Mouse (Mus musculus) NIH3T3 (cell line): ENCODE results near the gene Krtap5-1.
"Not testable (repeated sequence)": the region's sequence is repeated elsewhere in the genome, so short reads cannot be mapped to it uniquely, and the experiment has no call there.

Experiments used
- DNase-seq: peaks from one replicate; pipeline ENCODE4 v3.0.0-alpha.2; 2012; ENCODE audit warnings: low read depth

The Krtap5-1 gene

GRCm38 (mm10) chr7:142297018-142297417, at the start of gene Krtap5-1:
TSS of gene Krtap5-1 (minus strand) at chr7:142297118.
- not testable (repeated sequence) for DNase-seq

- DNase-seq = no peak
Measured at GRCm38 (mm10) chr7:142342247-142342640, 45.3 kb upstream of the Krtap5-1 start.

- DNase-seq = no peak
Measured at GRCm38 (mm10) chr7:142341564-142342246, 44.8 kb upstream of the Krtap5-1 start.

GRCm38 (mm10) chr7:142340269-142340970, 43.5 kb upstream of the Krtap5-1 start:
- no peak for DNase-seq

- DNase-seq = no peak
Measured at GRCm38 (mm10) chr7:142335151-142335550, 38.2 kb upstream of the Krtap5-1 start.

- DNase-seq = peak; percentile 90
Measured at GRCm38 (mm10) chr7:142334246-142334645, 37.3 kb upstream of the Krtap5-1 start.

GRCm38 (mm10) chr7:142332741-142333140, 35.8 kb upstream of the Krtap5-1 start:
- not testable (repeated sequence) for DNase-seq

- DNase-seq = no peak
Measured at GRCm38 (mm10) chr7:142331281-142331680, 34.4 kb upstream of the Krtap5-1 start.

GRCm38 (mm10) chr7:142330271-142330724, 33.4 kb upstream of the Krtap5-1 start:
- no peak for DNase-seq

- no peak for DNase-seq
Measured at GRCm38 (mm10) chr7:142328507-142328906, 31.6 kb upstream of the Krtap5-1 start.

GRCm38 (mm10) chr7:142326714-142327445, 30.0 kb upstream of the Krtap5-1 start:
- no peak for DNase-seq

GRCm38 (mm10) chr7:142323396-142324117, 26.6 kb upstream of the Krtap5-1 start:
- no peak for DNase-seq

GRCm38 (mm10) chr7:142322641-142323040, 25.7 kb upstream of the Krtap5-1 start:
- no peak for DNase-seq

- not testable (repeated sequence) for DNase-seq
Measured at GRCm38 (mm10) chr7:142321637-142322306, 24.9 kb upstream of the Krtap5-1 start.

- DNase-seq = no peak
Measured at GRCm38 (mm10) chr7:142320906-142321305, 24.0 kb upstream of the Krtap5-1 start.

- no peak for DNase-seq
Measured at GRCm38 (mm10) chr7:142319124-142319523, 22.2 kb upstream of the Krtap5-1 start.

- no peak for DNase-seq
Measured at GRCm38 (mm10) chr7:142317216-142317615, 20.3 kb upstream of the Krtap5-1 start.

- peak; percentile 52 for DNase-seq
Measured at GRCm38 (mm10) chr7:142316558-142316957, 19.6 kb upstream of the Krtap5-1 start.

- DNase-seq = no peak
Measured at GRCm38 (mm10) chr7:142314600-142315285, 17.8 kb upstream of the Krtap5-1 start.

- DNase-seq = not testable (repeated sequence)
Measured at GRCm38 (mm10) chr7:142303929-142304328, 7.0 kb upstream of the Krtap5-1 start.

GRCm38 (mm10) chr7:142303249-142303648, 6.3 kb upstream of the Krtap5-1 start, which contains the start of gene Krtap5-4:
TSS of gene Krtap5-4 (plus strand) at chr7:142303549.
- no peak for DNase-seq
